Mouse (Mus musculus): ENCODE results near the gene Crebzf. TPM values are rescaled to one million over a fixed set of nuclear protein-coding genes. Genes with fewer than 3 reads are reported as not detected.
A peak's percentile ranks its signal among the peaks of the same experiment; 100 is the strongest.

Gene Crebzf
- polyA plus RNA-seq (2015; fragmentation: Nextera tagmentation; extraction: Ambion mirVana): 5.0 and 5.6 TPM in 2 replicates

DNA sequence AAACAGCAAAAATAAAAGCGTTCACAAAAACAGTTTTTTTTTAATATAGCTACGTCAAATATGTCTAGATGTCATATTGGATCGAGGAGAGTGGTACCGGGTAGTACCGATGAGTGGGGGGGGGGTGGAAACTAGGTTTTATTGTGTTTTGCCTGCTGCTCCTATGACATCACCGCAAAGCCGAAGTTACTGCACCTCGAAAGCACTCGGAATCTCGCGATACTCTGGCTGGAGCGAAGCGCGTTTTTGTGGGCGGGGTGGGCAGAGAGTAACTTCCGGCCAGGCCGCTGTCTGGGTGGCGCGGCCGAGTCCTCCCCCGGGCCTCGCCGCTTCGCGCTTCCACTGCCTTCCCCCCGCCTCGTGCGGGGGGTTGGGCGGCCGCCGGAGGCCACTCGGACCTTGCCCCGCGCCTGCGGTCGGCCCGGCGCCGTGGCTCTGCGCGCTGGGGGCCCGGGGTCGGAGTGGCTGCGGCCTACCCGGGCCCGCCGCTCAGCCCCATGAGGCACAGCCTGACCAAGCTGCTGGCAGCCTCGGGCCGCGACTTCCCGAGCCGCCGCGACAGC is at the start of gene Crebzf:
Gene Crebzf (plus strand): TSS at position 212 of the 563 bp plus-strand sequence.
- Histone ChIP-seq H3K4me3 (ENCODE audit: low read depth, low read length) (peak within 1 kb of the TSS; percentile 100), H3K27ac (ENCODE audit: low read length) (peak within 1 kb of the TSS; percentile 96), H3K36me3 (ENCODE audit: control insufficient read depth, insufficient read depth) (peaks cover 3% of the 10 kb centered on the region), H3K27me3 (ENCODE audit: control insufficient read depth, insufficient read depth, low read depth, low read length) (no peaks in the 10 kb centered on the region), H3K4me2 (ENCODE audit: low read depth, low read length) (peak within 1 kb of the TSS; percentile 76), H3K9me3 (replicated peaks; ENCODE audit: control insufficient read depth, low read length) (no peaks in the 10 kb centered on the region), H3K4me1 (ENCODE audit: control insufficient read depth, low read depth, low read length) (no peaks in the 10 kb centered on the region), H3K9ac (ENCODE audit: low read depth, low read length) (peak within 1 kb of the TSS; percentile 99)
- peak; percentile 93 for ATAC-seq (ENCODE audit: low read depth)
- WGBS (ENCODE audit: insufficient replicate concordance): under 1% methylated on average over 54 of the region's 54 CpGs

DNA sequence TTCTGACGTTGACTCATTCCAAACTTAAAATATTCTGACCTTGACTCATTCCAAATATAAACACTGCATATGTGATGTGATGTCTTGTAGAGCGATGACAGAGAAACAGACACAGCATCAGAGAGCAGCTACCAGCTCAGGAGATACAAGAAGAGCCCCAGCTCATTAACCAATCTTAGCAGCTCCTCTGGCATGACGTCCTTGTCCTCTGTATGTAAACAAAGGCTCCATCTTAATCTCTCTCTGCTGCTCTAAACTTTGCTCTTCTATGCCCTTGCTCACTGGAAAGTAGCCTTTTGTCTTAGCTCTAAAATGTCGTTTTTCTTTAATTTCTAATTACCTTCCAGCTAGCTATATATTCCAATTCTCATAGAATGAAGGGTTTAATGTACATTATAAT is 47.5 kb upstream of the Crebzf start:
- H3K4me3 ChIP-seq (ENCODE audit: low read depth, low read length): no peak overlapping the region
- H3K9ac ChIP-seq (ENCODE audit: low read depth, low read length): no peak overlapping the region
- no peak overlapping the region for H3K4me2 ChIP-seq (ENCODE audit: low read depth, low read length)
- H3K36me3 ChIP-seq (ENCODE audit: control insufficient read depth, insufficient read depth): no peaks in the 10 kb centered on the region
- 42% methylated on average over 4 of the region's 4 CpGs for WGBS (ENCODE audit: insufficient replicate concordance)
- no peaks in the 10 kb centered on the region for H3K27me3 ChIP-seq (ENCODE audit: control insufficient read depth, insufficient read depth, low read depth, low read length)
- no peaks in the 10 kb centered on the region for H3K4me1 ChIP-seq (ENCODE audit: control insufficient read depth, low read depth, low read length)
- H3K9me3 ChIP-seq (replicated peaks; ENCODE audit: control insufficient read depth, low read length): no peaks in the 10 kb centered on the region
- ATAC-seq (ENCODE audit: low read depth): no peak
- no peak overlapping the region for H3K27ac ChIP-seq (ENCODE audit: low read length)

DNA sequence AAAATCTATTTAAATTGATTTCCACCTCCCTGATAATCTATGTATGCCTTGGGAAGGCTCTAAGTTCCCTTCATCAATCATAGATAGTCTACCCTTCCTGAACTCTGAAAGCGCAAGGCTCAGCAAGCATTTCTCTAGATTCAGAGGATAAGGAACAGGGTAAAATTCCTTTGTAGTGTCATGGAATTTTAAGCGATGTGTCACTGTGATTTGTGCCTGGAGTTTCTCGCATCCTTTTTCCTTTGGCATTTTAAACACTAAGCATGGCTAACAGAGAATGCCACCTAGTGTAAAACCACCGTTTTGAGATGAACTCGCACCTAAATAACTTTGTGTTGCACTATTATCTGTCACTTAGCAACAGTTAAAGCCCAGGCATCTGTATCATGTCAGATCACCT is 46.6 kb upstream of the Crebzf start:
- no peaks in the 10 kb centered on the region for H3K9me3 ChIP-seq (replicated peaks; ENCODE audit: control insufficient read depth, low read length)
- no peak for ATAC-seq (ENCODE audit: low read depth)
- H3K4me3 ChIP-seq (ENCODE audit: low read depth, low read length): no peak overlapping the region
- no peak overlapping the region for H3K27ac ChIP-seq (ENCODE audit: low read length)
- no peak overlapping the region for H3K9ac ChIP-seq (ENCODE audit: low read depth, low read length)
- no peak overlapping the region for H3K4me2 ChIP-seq (ENCODE audit: low read depth, low read length)
- H3K36me3 ChIP-seq (ENCODE audit: control insufficient read depth, insufficient read depth): no peaks in the 10 kb centered on the region
- H3K4me1 ChIP-seq (ENCODE audit: control insufficient read depth, low read depth, low read length): no peaks in the 10 kb centered on the region
- WGBS (ENCODE audit: insufficient replicate concordance): 62% methylated on average over 5 of the region's 5 CpGs
- no peaks in the 10 kb centered on the region for H3K27me3 ChIP-seq (ENCODE audit: control insufficient read depth, insufficient read depth, low read depth, low read length)

DNA sequence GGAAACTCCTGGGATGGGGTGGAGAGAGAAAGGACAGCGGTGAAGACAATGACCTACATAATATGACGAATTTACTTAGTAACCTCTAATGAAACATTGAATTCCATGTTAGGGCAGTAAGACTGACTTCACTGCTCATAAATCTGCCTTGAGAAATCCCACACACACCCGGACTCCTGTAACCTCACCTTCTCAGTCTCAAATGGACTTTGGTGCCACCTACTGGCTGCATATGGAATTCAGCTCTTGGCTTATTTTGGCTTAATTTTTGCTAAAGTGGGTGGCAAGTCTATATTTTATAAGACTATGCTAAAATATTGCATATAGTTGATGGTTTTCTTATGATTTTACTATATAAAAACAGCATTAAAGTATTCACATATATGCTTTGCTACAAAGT is 32.6 kb upstream of the Crebzf start:
- WGBS (ENCODE audit: insufficient replicate concordance): 34% methylated on average over 3 of the region's 3 CpGs
- ATAC-seq (ENCODE audit: low read depth): no peak
- no peaks in the 10 kb centered on the region for H3K36me3 ChIP-seq (ENCODE audit: control insufficient read depth, insufficient read depth)

DNA sequence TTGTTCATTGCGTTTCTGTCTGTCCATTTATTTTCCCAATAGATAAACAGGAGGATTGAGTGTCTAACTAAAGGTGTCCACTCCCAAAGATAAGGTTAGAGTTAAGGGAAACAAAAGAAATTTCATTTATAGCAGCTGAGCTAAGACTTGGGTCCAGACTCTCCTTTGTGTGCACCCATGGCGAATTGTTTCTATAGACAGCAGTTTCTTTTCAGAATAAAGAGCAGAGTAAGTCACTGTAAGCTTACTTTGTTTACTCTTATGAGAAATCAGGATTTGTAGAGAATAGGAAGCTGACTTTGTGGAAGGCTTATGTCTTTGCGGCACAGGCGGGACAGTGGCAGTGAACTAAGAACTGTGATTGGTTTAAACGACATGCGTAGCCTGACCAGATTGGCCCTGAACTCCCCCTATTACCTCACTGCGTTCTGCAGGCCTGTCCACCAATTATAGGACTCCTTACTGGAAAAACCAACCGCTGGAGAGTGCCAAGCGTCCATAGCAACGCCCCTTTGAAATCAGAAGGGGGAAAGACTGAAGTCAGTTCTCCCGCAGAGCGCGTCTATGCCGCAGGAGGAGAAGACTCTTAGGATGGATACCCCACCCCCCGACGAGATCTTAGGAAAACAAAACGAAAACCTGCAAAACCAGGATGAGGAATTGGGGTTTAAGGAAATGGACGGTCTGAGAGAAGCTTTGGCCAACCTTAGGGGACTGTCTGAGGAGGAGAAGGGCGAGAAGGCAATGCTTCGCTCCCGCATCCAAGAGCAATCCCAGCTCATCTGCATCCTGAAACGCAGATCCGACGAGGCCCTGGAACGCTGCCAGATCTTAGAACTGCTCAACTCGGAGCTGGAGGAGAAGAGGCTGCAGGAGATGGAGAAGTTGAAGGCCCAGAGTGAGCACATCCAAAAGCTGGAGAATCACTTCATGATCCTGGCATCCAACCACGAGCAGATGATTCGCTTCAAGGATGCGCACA is 16.2 kb upstream of the Crebzf start, which contains the start of gene Ccdc89:
Gene Ccdc89 (plus strand): TSS at position 558 of the 982 bp plus-strand sequence.
- Histone ChIP-seq H3K4me2 (ENCODE audit: low read depth, low read length) (peak within 1 kb of the TSS; percentile 63), H3K4me1 (ENCODE audit: control insufficient read depth, low read depth, low read length) (no peaks in the 10 kb centered on the region), H3K27ac (ENCODE audit: low read length) (no peak within 1 kb of the TSS), H3K4me3 (ENCODE audit: low read depth, low read length) (peak within 1 kb of the TSS; percentile 42), H3K9me3 (replicated peaks; ENCODE audit: control insufficient read depth, low read length) (no peaks in the 10 kb centered on the region), H3K27me3 (ENCODE audit: control insufficient read depth, insufficient read depth, low read depth, low read length) (no peaks in the 10 kb centered on the region), H3K9ac (ENCODE audit: low read depth, low read length) (no peak within 1 kb of the TSS), H3K36me3 (ENCODE audit: control insufficient read depth, insufficient read depth) (no peaks in the 10 kb centered on the region)
- 24% methylated on average over 29 of the region's 29 CpGs for WGBS (ENCODE audit: insufficient replicate concordance)
- ATAC-seq (ENCODE audit: low read depth): peak; percentile 96

More for the DNA sequence above, 32.6 kb upstream of the Crebzf start:
- no peak overlapping the region for H3K4me2 ChIP-seq (ENCODE audit: low read depth, low read length)
- H3K27me3 ChIP-seq (ENCODE audit: control insufficient read depth, insufficient read depth, low read depth, low read length): no peaks in the 10 kb centered on the region
- H3K27ac ChIP-seq (ENCODE audit: low read length): no peak overlapping the region
- H3K4me3 ChIP-seq (ENCODE audit: low read depth, low read length): no peak overlapping the region
- no peaks in the 10 kb centered on the region for H3K9me3 ChIP-seq (replicated peaks; ENCODE audit: control insufficient read depth, low read length)
- no peaks in the 10 kb centered on the region for H3K4me1 ChIP-seq (ENCODE audit: control insufficient read depth, low read depth, low read length)
- H3K9ac ChIP-seq (ENCODE audit: low read depth, low read length): no peak overlapping the region

DNA sequence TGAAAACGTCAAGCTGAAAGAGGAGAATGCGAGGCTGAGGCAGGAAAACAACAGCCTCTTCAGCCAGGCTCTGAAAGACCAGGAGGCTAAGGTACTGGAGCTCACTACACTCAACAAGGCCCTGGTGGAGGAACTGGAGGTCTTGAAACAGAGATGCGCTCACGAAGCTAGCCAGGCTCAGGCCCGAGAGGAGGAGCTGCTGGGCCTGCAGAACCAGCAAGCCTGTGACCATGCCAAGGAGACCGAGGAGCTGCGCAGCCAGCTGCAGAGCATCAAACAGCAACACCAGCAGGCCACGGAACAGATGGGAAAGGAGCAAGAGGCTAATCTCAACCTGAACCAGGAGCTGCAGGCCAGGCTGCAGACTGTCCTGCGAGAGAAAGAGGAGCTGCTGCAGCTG is 15.5 kb upstream of the Crebzf start:
- Histone ChIP-seq H3K36me3 (ENCODE audit: control insufficient read depth, insufficient read depth) (no peaks in the 10 kb centered on the region), H3K27ac (ENCODE audit: low read length) (no peak overlapping the region), H3K4me2 (ENCODE audit: low read depth, low read length) (peak overlapping the region; percentile 63; the same call in 1 of the 2 replicates), H3K9me3 (replicated peaks; ENCODE audit: control insufficient read depth, low read length) (no peaks in the 10 kb centered on the region), H3K9ac (ENCODE audit: low read depth, low read length) (no peak overlapping the region), H3K27me3 (ENCODE audit: control insufficient read depth, insufficient read depth, low read depth, low read length) (no peaks in the 10 kb centered on the region), H3K4me1 (ENCODE audit: control insufficient read depth, low read depth, low read length) (no peaks in the 10 kb centered on the region), H3K4me3 (ENCODE audit: low read depth, low read length) (peak overlapping the region; percentile 42; the same call in 1 of the 2 replicates)
- 53% methylated on average over 9 of the region's 9 CpGs for WGBS (ENCODE audit: insufficient replicate concordance)
- ATAC-seq (ENCODE audit: low read depth): no peak

DNA sequence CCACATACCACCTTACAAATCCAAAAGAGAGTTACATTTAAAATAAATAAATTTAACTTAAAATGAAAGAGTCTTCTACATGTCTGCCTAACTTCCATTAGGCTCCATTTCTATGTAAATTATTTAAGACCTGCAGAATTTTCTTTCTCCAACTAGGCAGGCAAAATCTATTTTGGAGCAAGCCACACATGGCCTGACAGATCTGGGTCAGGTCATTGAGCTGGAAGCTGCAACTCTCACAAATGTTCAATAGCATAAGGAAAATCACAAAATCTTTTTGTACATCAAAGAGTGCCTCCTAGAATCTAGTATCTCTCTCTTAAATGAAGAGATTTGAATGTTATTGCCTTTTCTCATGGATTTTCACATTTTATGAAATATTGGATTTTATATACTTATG is 10.3 kb upstream of the Crebzf start:
- H3K27me3 ChIP-seq (ENCODE audit: control insufficient read depth, insufficient read depth, low read depth, low read length): no peaks in the 10 kb centered on the region
- H3K4me1 ChIP-seq (ENCODE audit: control insufficient read depth, low read depth, low read length): no peaks in the 10 kb centered on the region
- no peak overlapping the region for H3K4me2 ChIP-seq (ENCODE audit: low read depth, low read length)
- H3K36me3 ChIP-seq (ENCODE audit: control insufficient read depth, insufficient read depth): no peaks in the 10 kb centered on the region
- H3K4me3 ChIP-seq (ENCODE audit: low read depth, low read length): no peak overlapping the region
- no peak for ATAC-seq (ENCODE audit: low read depth)
- H3K27ac ChIP-seq (ENCODE audit: low read length): no peak overlapping the region
- H3K9ac ChIP-seq (ENCODE audit: low read depth, low read length): no peak overlapping the region
- H3K9me3 ChIP-seq (replicated peaks; ENCODE audit: control insufficient read depth, low read length): no peaks in the 10 kb centered on the region

DNA sequence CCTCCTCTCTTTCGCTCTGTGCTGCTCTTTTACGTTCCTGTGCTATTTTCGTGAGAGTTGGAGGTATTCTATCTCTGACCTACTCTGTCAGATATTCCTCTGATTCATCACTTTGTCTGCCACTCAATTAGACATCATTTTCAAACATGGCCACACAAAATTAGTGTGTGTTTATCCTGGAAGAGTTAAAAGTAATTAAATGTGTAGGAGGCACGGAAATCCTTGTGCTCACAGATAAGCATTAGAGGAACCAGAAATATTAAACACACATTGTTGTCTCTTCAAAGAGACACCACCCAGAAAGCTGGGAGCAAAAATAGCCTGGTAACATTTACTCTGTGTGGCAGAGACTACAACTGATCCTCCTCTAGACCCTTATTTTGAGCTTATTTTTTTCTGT is 2.5 kb upstream of the Crebzf start:
- WGBS (ENCODE audit: insufficient replicate concordance): 79% methylated on average over 4 of the region's 4 CpGs
- no peak overlapping the region for H3K9ac ChIP-seq (ENCODE audit: low read depth, low read length)
- no peak overlapping the region for H3K4me3 ChIP-seq (ENCODE audit: low read depth, low read length)
- H3K9me3 ChIP-seq (replicated peaks; ENCODE audit: control insufficient read depth, low read length): no peaks in the 10 kb centered on the region
- no peaks in the 10 kb centered on the region for H3K36me3 ChIP-seq (ENCODE audit: control insufficient read depth, insufficient read depth)
- no peaks in the 10 kb centered on the region for H3K27me3 ChIP-seq (ENCODE audit: control insufficient read depth, insufficient read depth, low read depth, low read length)
- H3K27ac ChIP-seq (ENCODE audit: low read length): no peak overlapping the region
- H3K4me2 ChIP-seq (ENCODE audit: low read depth, low read length): no peak overlapping the region
- no peak for ATAC-seq (ENCODE audit: low read depth)
- H3K4me1 ChIP-seq (ENCODE audit: control insufficient read depth, low read depth, low read length): no peaks in the 10 kb centered on the region

DNA sequence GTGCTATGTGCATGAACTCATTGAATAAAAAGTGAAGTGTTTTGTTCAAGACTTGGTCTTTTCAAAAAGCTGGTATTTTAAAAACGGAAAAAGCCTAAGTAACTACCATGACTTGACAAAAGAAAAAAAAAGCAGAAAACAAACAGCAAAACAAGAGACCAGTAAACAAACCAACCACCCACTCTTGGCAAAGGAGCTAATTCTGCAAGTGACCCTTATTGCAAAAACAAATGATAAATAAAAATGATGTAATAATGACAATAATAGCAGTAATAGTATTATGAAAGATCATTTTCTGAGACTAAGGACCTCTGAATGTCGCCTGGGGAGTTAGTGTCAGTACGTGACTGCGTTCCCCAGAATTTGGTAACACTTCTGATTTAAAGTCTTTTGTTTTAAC is 459 bp upstream of the Crebzf start:
- Histone ChIP-seq H3K4me1 (ENCODE audit: control insufficient read depth, low read depth, low read length) (no peaks in the 10 kb centered on the region), H3K36me3 (ENCODE audit: control insufficient read depth, insufficient read depth) (no peaks in the 10 kb centered on the region; the same call in none of the 2 replicates), H3K4me3 (ENCODE audit: low read depth, low read length) (peak overlapping the region; percentile 100), H3K4me2 (ENCODE audit: low read depth, low read length) (peak overlapping the region; percentile 76), H3K9ac (ENCODE audit: low read depth, low read length) (peak overlapping the region; percentile 73), H3K27me3 (ENCODE audit: control insufficient read depth, insufficient read depth, low read depth, low read length) (no peaks in the 10 kb centered on the region), H3K9me3 (replicated peaks; ENCODE audit: control insufficient read depth, low read length) (no peaks in the 10 kb centered on the region), H3K27ac (ENCODE audit: low read length) (peak overlapping the region; percentile 96)
- 12% methylated on average over 4 of the region's 4 CpGs for WGBS (ENCODE audit: insufficient replicate concordance)
- no peak for ATAC-seq (ENCODE audit: low read depth)

Measured in liver, embryonic 16.5 days (tissue).